Mouse (Mus musculus): ENCODE results near the gene Csnk2a1. TPM values are rescaled to one million over a fixed set of nuclear protein-coding genes. Genes with fewer than 3 reads are reported as not detected.

Csnk2a1 gene
- total RNA-seq, 2 experiments from 2014 or later: 98.1 to 101 TPM

GRCm38 (mm10) chr2:152313926-152314325, 87.3 kb downstream of the Csnk2a1 start:
- intact Hi-C loops (cut with DNase I): no loop called here
- DNase-seq: no peak

- intact Hi-C loops (cut with DNase I): no loop called here
- DNase-seq: peak in 1 of 2 experiments; percentile 32
These were observed 90.4 kb downstream of the Csnk2a1 start for GRCm38 (mm10) chr2:152317054-152317453.

GRCm38 (mm10) chr2:152321558-152321957, 94.9 kb downstream of the Csnk2a1 start:
- DNase-seq: no peak
- intact Hi-C loops (cut with DNase I): no loop called here

GRCm38 (mm10) chr2:152322198-152322597, 95.6 kb downstream of the Csnk2a1 start:
- intact Hi-C loops (cut with DNase I): no loop called here
- DNase-seq: no peak

- intact Hi-C loops (cut with DNase I): no loop called here
- no peak for DNase-seq
These were observed 97.3 kb downstream of the Csnk2a1 start for GRCm38 (mm10) chr2:152323971-152324370.

GRCm38 (mm10) chr2:152324842-152325241, 98.2 kb downstream of the Csnk2a1 start:
- no peak for DNase-seq
- intact Hi-C loops (cut with DNase I): no loop called here

- intact Hi-C loops (cut with DNase I): no loop called here
- no peak for DNase-seq
These were observed 99.5 kb downstream of the Csnk2a1 start for GRCm38 (mm10) chr2:152326157-152326556.

- intact Hi-C loops (cut with DNase I): no loop called here
- DNase-seq: no peak
These were observed 100.0 kb downstream of the Csnk2a1 start for GRCm38 (mm10) chr2:152326654-152327053.

GRCm38 (mm10) chr2:152327980-152328379, 101.3 kb downstream of the Csnk2a1 start:
- intact Hi-C loops (cut with DNase I): no loop called here
- no peak for DNase-seq

- intact Hi-C loops (cut with DNase I): loop anchor here (5.0 kb wide), 1 partner anchor 36 kb away; no protein-coding TSS in a partner anchor
These were observed 104.3 kb downstream of the Csnk2a1 start for GRCm38 (mm10) chr2:152330858-152331423.

More at GRCm38 (mm10) chr2:152330858-152331423, 104.3 kb downstream of the Csnk2a1 start:
- no peak for DNase-seq

Other genes starting within 250 kb of the Csnk2a1 start
- 1 to 10 TPM; 5.2 to 5.6 TPM for gene Fam110a, start 246.6 kb upstream of the Csnk2a1 start, total RNA-seq (2021)
- 1 to 10 TPM; 1.8 to 2.0 TPM for gene Slc52a3, start 230.3 kb upstream of the Csnk2a1 start, total RNA-seq (2021)
- not detected for gene Scrt2, start 145.3 kb upstream of the Csnk2a1 start, total RNA-seq (2021)
- 10 to 100 TPM in 1 of 2 experiments, 1 to 10 TPM in 1; 9.8 to 11.9 TPM for gene Srxn1, start 121.3 kb upstream of the Csnk2a1 start, total RNA-seq (2021)
- gene Tcf15, start 83.3 kb upstream of the Csnk2a1 start, total RNA-seq (2021): 10 to 100 TPM; 40.0 to 43.0 TPM
- gene Tbc1d20, start 67.0 kb downstream of the Csnk2a1 start, total RNA-seq (2021): 10 to 100 TPM; 47.5 to 52.1 TPM
- 10 to 100 TPM; 69.1 to 71.2 TPM for gene Rbck1, start 105.8 kb downstream of the Csnk2a1 start, total RNA-seq (2021)
- 1 to 10 TPM; 3.2 to 3.4 TPM for gene Trib3, start 117.2 kb downstream of the Csnk2a1 start, total RNA-seq (2021)
- gene Nrsn2, start 149.8 kb downstream of the Csnk2a1 start, total RNA-seq (2021): not detected
- 10 to 100 TPM; 14.4 to 15.5 TPM for gene Sox12, start 171.2 kb downstream of the Csnk2a1 start, total RNA-seq (2021)
- 10 to 100 TPM; 12.0 TPM for gene Zcchc3, start 188.2 kb downstream of the Csnk2a1 start, total RNA-seq (2021)
- gene 6820408C15Rik, start 188.7 kb downstream of the Csnk2a1 start, total RNA-seq (2021): 1 to 10 TPM; 2.6 to 2.7 TPM
- gene Defb23, start 237.8 kb downstream of the Csnk2a1 start, total RNA-seq (2021): not detected